Mouse (Mus musculus) limb, embryonic 13.5 days (tissue): ENCODE measurements around the gene Tmem203. TPM values are rescaled to one million over a fixed set of nuclear protein-coding genes. Genes with fewer than 3 reads are reported as not detected.
"Not testable (repeated sequence)": the region's sequence is repeated elsewhere in the genome, so short reads cannot be mapped to it uniquely, and the experiment has no call there.

ENCODE experiments used
- ATAC-seq: fragments of 200-750 bp; cut with Nextera tagmentation; 2 replicates; pipeline ENCODE4 v1.8.0; 2017; ENCODE audit warnings: low read depth, moderate number of reproducible peaks, moderate TSS enrichment; ENCODE audit not compliant: low FRiP score
- H3K27ac ChIP-seq: fragments of 300-500 bp; sonication (generic); 2 replicates; pipeline ENCODE4 v1.5.1; 2015; ENCODE audit warnings: inconsistent platforms, mild to moderate bottlenecking, moderate library complexity
- H3K27me3 ChIP-seq: fragments of 300-500 bp; sonication (generic); 2 replicates; pipeline ENCODE4 v1.6.1; 2015; ENCODE audit warnings: mild to moderate bottlenecking, inconsistent platforms
- H3K36me3 ChIP-seq: fragments of 300-500 bp; sonication (generic); 2 replicates; pipeline ENCODE4 v1.6.1; 2015; ENCODE audit warnings: inconsistent platforms, mild to moderate bottlenecking, moderate library complexity
- H3K4me1 ChIP-seq: fragments of 300-500 bp; sonication (generic); 2 replicates; pipeline ENCODE4 v1.6.1; 2015; ENCODE audit warnings: inconsistent platforms
- H3K4me2 ChIP-seq: fragments of 300-500 bp; sonication (generic); replicated peaks from 2 replicates; pipeline ENCODE4 v1.6.1; 2015; ENCODE audit warnings: inconsistent platforms, mild to moderate bottlenecking, moderate library complexity
- H3K4me3 ChIP-seq: fragments of 300-500 bp; sonication (generic); 2 replicates; pipeline ENCODE4 v1.5.1; 2015; ENCODE audit warnings: moderate library complexity, mild to moderate bottlenecking, inconsistent platforms
- H3K9ac ChIP-seq: fragments of 300-500 bp; sonication (generic); 2 replicates; pipeline ENCODE4 v1.6.1; 2015; ENCODE audit warnings: mild to moderate bottlenecking, inconsistent platforms
- H3K9me3 ChIP-seq: fragments of 300-500 bp; sonication (generic); 2 replicates; pipeline ENCODE4 v1.6.1; 2016; ENCODE audit warnings: inconsistent platforms
- WGBS: fragments of 180-500 bp; shearing (Covaris S2); methylation state at CpG from one replicate; pipeline ENCODE4 v1.1.7; 2015; 5-methylcytosine and 5-hydroxymethylcytosine counted together
- polyA plus RNA-seq: library from polyadenylated mRNA; unstranded; fragments of >200 nt; fragmentation: Nextera tagmentation; extraction: Ambion mirVana; gene quantifications from 2 replicates; pipeline ENCODE4 v1.2.1, GENCODE M21; 2015

Gene Tmem203
- polyA plus RNA-seq, 1 experiment from 2014 or later, result 23.6 TPM

GRCm38 (mm10) chr2:25246183-25247072 lies 8.8 kb upstream of the Tmem203 start, which contains the start of gene AL732309.1:
AL732309.1 (minus strand) TSS chr2:25246863.
- Histone ChIP-seq H3K4me2 (no peak within 1 kb of the TSS), H3K9ac (no peak within 1 kb of the TSS), H3K9me3 (no peaks in the 10 kb centered on the region), H3K4me1 (peaks cover 13% of the 10 kb centered on the region), H3K27me3 (peaks cover 31% of the 10 kb centered on the region), H3K27ac (no peak within 1 kb of the TSS), H3K36me3 (peaks cover 61% of the 10 kb centered on the region), H3K4me3 (no peak within 1 kb of the TSS)
- 89% methylated on average over 10 of the region's 10 CpGs for WGBS
- no peak for ATAC-seq

- H3K4me3 ChIP-seq, result no peak overlapping the region
- peaks cover 18% of the 10 kb centered on the region for H3K4me1 ChIP-seq
- peaks cover 56% of the 10 kb centered on the region for H3K36me3 ChIP-seq
- no peak overlapping the region for H3K9ac ChIP-seq
- no peak overlapping the region for H3K4me2 ChIP-seq
- no peaks in the 10 kb centered on the region for H3K27me3 ChIP-seq
- H3K27ac ChIP-seq, result no peak overlapping the region
- 85% methylated on average over 1 of the region's 1 CpGs for WGBS
- no peak for ATAC-seq
- H3K9me3 ChIP-seq, result no peaks in the 10 kb centered on the region
These were observed 2.9 kb upstream of the Tmem203 start for GRCm38 (mm10) chr2:25252331-25252730.

- not testable (repeated sequence) for H3K27me3 ChIP-seq, H3K9me3 ChIP-seq, H3K27ac ChIP-seq, ATAC-seq
- 56% methylated on average over 12 of the region's 12 CpGs for WGBS
- peaks cover 20% of the 10 kb centered on the region for H3K36me3 ChIP-seq
- H3K4me1 ChIP-seq, result peaks cover 18% of the 10 kb centered on the region
- H3K4me2 ChIP-seq, result peak overlapping the region; percentile 99
- peak overlapping the region; percentile 81 for H3K4me3 ChIP-seq
- H3K9ac ChIP-seq, result peak overlapping the region; percentile 85
These were observed 1.3 kb downstream of the Tmem203 start for GRCm38 (mm10) chr2:25256443-25257109.

GRCm38 (mm10) chr2:25257250-25257649 lies 2.0 kb downstream of the Tmem203 start:
- H3K36me3 ChIP-seq, result peaks cover 13% of the 10 kb centered on the region; the same call in 1 of the 2 replicates
- not testable (repeated sequence) for ATAC-seq, H3K4me2 ChIP-seq, H3K9ac ChIP-seq, H3K9me3 ChIP-seq, H3K27me3 ChIP-seq, H3K27ac ChIP-seq, H3K4me3 ChIP-seq
- peaks cover 18% of the 10 kb centered on the region for H3K4me1 ChIP-seq
- 83% methylated on average over 5 of the region's 5 CpGs for WGBS

- 71% methylated on average over 2 of the region's 2 CpGs for WGBS
- H3K4me2 ChIP-seq, result no peak overlapping the region
- no peak overlapping the region for H3K27ac ChIP-seq
- no peak for ATAC-seq
- peaks cover 9% of the 10 kb centered on the region for H3K27me3 ChIP-seq
- H3K9me3 ChIP-seq, result no peaks in the 10 kb centered on the region
- 0 out of 2 replicates have a peak, but pooled peaks cover 6% of the 10 kb centered on the region for H3K36me3 ChIP-seq
- peaks cover 28% of the 10 kb centered on the region for H3K4me1 ChIP-seq
- no peak overlapping the region for H3K9ac ChIP-seq
- H3K4me3 ChIP-seq, result no peak overlapping the region
These were observed 3.6 kb downstream of the Tmem203 start for GRCm38 (mm10) chr2:25258887-25259286.

- H3K9me3 ChIP-seq, result no peaks in the 10 kb centered on the region
- H3K4me2 ChIP-seq, result peak overlapping the region; percentile 99
- no peak for ATAC-seq
- 50% methylated on average over 12 of the region's 12 CpGs for WGBS
- H3K27me3 ChIP-seq, result peaks cover 22% of the 10 kb centered on the region
- H3K4me3 ChIP-seq, result peak overlapping the region; percentile 68
- H3K27ac ChIP-seq, result no peak overlapping the region
- H3K4me1 ChIP-seq, result peaks cover 39% of the 10 kb centered on the region
- H3K9ac ChIP-seq, result peak overlapping the region; percentile 45; the same call in 1 of the 2 replicates
- H3K36me3 ChIP-seq, result 0 out of 2 replicates have a peak, but pooled peaks cover 6% of the 10 kb centered on the region
These were observed 6.6 kb downstream of the Tmem203 start for GRCm38 (mm10) chr2:25261870-25262269.

GRCm38 (mm10) chr2:25262291-25262767 lies 7.1 kb downstream of the Tmem203 start, which contains the start of gene Tprn:
Tprn (plus strand) TSS chr2:25262618.
- H3K4me3 ChIP-seq, result peak within 1 kb of the TSS; percentile 68
- no peaks in the 10 kb centered on the region for H3K9me3 ChIP-seq
- H3K36me3 ChIP-seq, result 0 out of 2 replicates have a peak, but pooled peaks cover 6% of the 10 kb centered on the region
- peaks cover 39% of the 10 kb centered on the region for H3K4me1 ChIP-seq
- WGBS, result under 1% methylated on average over 38 of the region's 39 CpGs
- H3K27ac ChIP-seq, result no peak within 1 kb of the TSS
- H3K4me2 ChIP-seq, result peak within 1 kb of the TSS; percentile 99
- ATAC-seq, result peak; percentile 99
- peaks cover 22% of the 10 kb centered on the region for H3K27me3 ChIP-seq
- H3K9ac ChIP-seq, result peak within 1 kb of the TSS; percentile 79

GRCm38 (mm10) chr2:25262795-25263622 lies 7.8 kb downstream of the Tmem203 start:
- ATAC-seq, result no peak
- no peak overlapping the region for H3K27ac ChIP-seq
- H3K4me2 ChIP-seq, result peak overlapping the region; percentile 99
- H3K9me3 ChIP-seq, result no peaks in the 10 kb centered on the region
- H3K4me3 ChIP-seq, result peak overlapping the region; percentile 68
- H3K36me3 ChIP-seq, result 0 out of 2 replicates have a peak, but pooled peaks cover 6% of the 10 kb centered on the region
- H3K9ac ChIP-seq, result peak overlapping the region; percentile 79
- H3K27me3 ChIP-seq, result peaks cover 22% of the 10 kb centered on the region
- peaks cover 39% of the 10 kb centered on the region for H3K4me1 ChIP-seq
- under 1% methylated on average over 82 of the region's 82 CpGs for WGBS

- Histone ChIP-seq H3K4me2 (peak overlapping the region; percentile 99), H3K4me3 (peak overlapping the region; percentile 68), H3K36me3 (peaks cover 9% of the 10 kb centered on the region; the same call in 1 of the 2 replicates), H3K9me3 (no peaks in the 10 kb centered on the region), H3K4me1 (peaks cover 39% of the 10 kb centered on the region), H3K27ac (no peak overlapping the region), H3K27me3 (peaks cover 22% of the 10 kb centered on the region), H3K9ac (peak overlapping the region; percentile 79)
- no peak for ATAC-seq
- WGBS, result 18% methylated on average over 12 of the region's 12 CpGs
These were observed 8.5 kb downstream of the Tmem203 start for GRCm38 (mm10) chr2:25263623-25264285.

- WGBS, result 71% methylated on average over 5 of the region's 5 CpGs
- peaks cover 22% of the 10 kb centered on the region for H3K27me3 ChIP-seq
- H3K4me3 ChIP-seq, result peak overlapping the region; percentile 68
- H3K9ac ChIP-seq, result peak overlapping the region; percentile 79; the same call in 1 of the 2 replicates
- H3K9me3 ChIP-seq, result no peaks in the 10 kb centered on the region
- H3K27ac ChIP-seq, result no peak overlapping the region
- peaks cover 39% of the 10 kb centered on the region for H3K4me1 ChIP-seq
- peak overlapping the region; percentile 99 for H3K4me2 ChIP-seq
- no peak for ATAC-seq
- H3K36me3 ChIP-seq, result peaks cover 9% of the 10 kb centered on the region
These were observed 9.0 kb downstream of the Tmem203 start for GRCm38 (mm10) chr2:25264286-25264660.

- peak overlapping the region; percentile 79 for H3K9ac ChIP-seq
- peaks cover 39% of the 10 kb centered on the region for H3K4me1 ChIP-seq
- no peak for ATAC-seq
- H3K9me3 ChIP-seq, result no peaks in the 10 kb centered on the region
- peak overlapping the region; percentile 99; the same call in 1 of the 2 replicates for H3K4me2 ChIP-seq
- H3K27ac ChIP-seq, result no peak overlapping the region
- H3K27me3 ChIP-seq, result peaks cover 22% of the 10 kb centered on the region
- WGBS, result 66% methylated on average over 3 of the region's 3 CpGs
- H3K4me3 ChIP-seq, result no peak overlapping the region
- H3K36me3 ChIP-seq, result peaks cover 14% of the 10 kb centered on the region
These were observed 9.6 kb downstream of the Tmem203 start for GRCm38 (mm10) chr2:25264851-25265250.
